Mouse (Mus musculus): ENCODE measurements around the gene Mup1.
"Not testable (repeated sequence)": the region's sequence is repeated elsewhere in the genome, so short reads cannot be mapped to it uniquely, and the experiment has no call there.

The Mup1 gene

GRCm38 (mm10) chr4:60501860-60502259, at the start of gene Mup1:
Gene Mup1 (minus strand): TSS chr4:60501960.
- DNase-seq (ENCODE audit: low spot score): not testable (repeated sequence)

Data from left cerebral cortex, adult 11 months (tissue).